In genomic region chr4:155290045-155290444, GRCm38 (mm10) we compare ENCODE assay signal across 12 mouse cellular contexts. TPM values are rescaled to one million over a fixed set of nuclear protein-coding genes. Genes with fewer than 3 reads are reported as not detected.
DNase-seq lines count a peak whose midpoint lies in the region; ATAC-seq and TF ChIP-seq lines count a peak whose summit lies in the region.
"Had no signal": no experiment of that assay in that cellular context is flagged by ENCODE, and none has a peak within 500 bp of the region (broad histone marks: within the 10 kb centered on the region; RNA-seq: fewer than 3 reads in every experiment).

No protein-coding gene starts in this region.

- no peak overlapping the region for H3K4me2 ChIP-seq in kidney, embryonic 16.5 days (replicated peaks; ENCODE audit: low read depth, low read length)
- H3K4me2 ChIP-seq: hindbrain, embryonic 14.5 days; limb, embryonic 13.5 days had no signal

- no peak overlapping the region for H3K27ac ChIP-seq in kidney, embryonic 16.5 days (ENCODE audit: low read length)
- no peak overlapping the region for H3K27ac ChIP-seq in gastrocnemius, adult 2 months
- H3K27ac ChIP-seq: hindbrain, embryonic 14.5 days; limb, embryonic 13.5 days had no signal

- WGBS in kidney, embryonic 16.5 days: 90% methylated on average over 7 of the region's 7 CpGs

- H3K9me3 ChIP-seq in E14TG2a.4 (ENCODE audit: low read length): no peaks in the 10 kb centered on the region
- H3K9me3 ChIP-seq in kidney, embryonic 16.5 days (ENCODE audit: low read length): no peaks in the 10 kb centered on the region
- H3K9me3 ChIP-seq: limb, embryonic 13.5 days had no signal

- 0 out of 2 replicates have a peak overlapping the region, but pooled peaks have one; percentile 22 for H3K9ac ChIP-seq in kidney, embryonic 16.5 days (replicated peaks; ENCODE audit: low read length)
- H3K9ac ChIP-seq: hindbrain, embryonic 14.5 days; limb, embryonic 13.5 days; liver, postnatal 0 days had no signal

- DNase-seq in ZHBTc4 (ENCODE audit: low read depth, low spot score): peak; percentile 50
- peak; percentile 68 to 70 for DNase-seq in cerebellum, postnatal 10 days
- DNase-seq in gastrocnemius, adult 2 months: no peak
- DNase-seq in layer of hippocampus, adult 8-10 months (ENCODE audit: low spot score in 2 of 2): no peak
- DNase-seq in gastrocnemius, postnatal 25 days: no peak
- DNase-seq: adrenal gland, postnatal 25 days; liver, postnatal 0 days had no signal

- peaks cover 69% of the 10 kb centered on the region for H3K4me1 ChIP-seq in E14TG2a.4 (replicated peaks; ENCODE audit: low read depth, low read length)
- H3K4me1 ChIP-seq in kidney, embryonic 16.5 days (ENCODE audit: insufficient read depth, low read length): no peaks in the 10 kb centered on the region; the same call in 1 of the 2 replicates

- no peaks in the 10 kb centered on the region for H3K27me3 ChIP-seq in E14TG2a.4 (ENCODE audit: insufficient read depth, low read length)
- no peaks in the 10 kb centered on the region for H3K27me3 ChIP-seq in kidney, embryonic 16.5 days (ENCODE audit: insufficient read depth, low read length)
- H3K27me3 ChIP-seq: limb, embryonic 13.5 days had no signal

- intact Hi-C loops in gastrocnemius, adult 2 months (cut with DNase I): no loop called here

- ATAC-seq in kidney, embryonic 16.5 days (ENCODE audit: low FRiP score, low TSS enrichment): no peak
- ATAC-seq: CD4-positive, CD25-positive, alpha-beta regulatory T cell, adult 4 months; liver, postnatal 0 days had no signal

- peaks cover 46% of the 10 kb centered on the region for H3K36me3 ChIP-seq in E14TG2a.4 (ENCODE audit: insufficient read depth, low read length)
- H3K36me3 ChIP-seq in kidney, embryonic 16.5 days (ENCODE audit: insufficient read depth, low read length): no peaks in the 10 kb centered on the region
- H3K36me3 ChIP-seq: limb, embryonic 13.5 days had no signal

- no peak for TF ChIP-seq CTCF in E14TG2a.4 (conservative IDR thresholded peaks at IDR 0.05; ENCODE audit: low read length)
- TF ChIP-seq CTCF in gastrocnemius, adult 2 months (IDR thresholded peaks at IDR 0.05): no peak

- peak overlapping the region; percentile 39 for H3K4me3 ChIP-seq in E14TG2a.4 (replicated peaks; ENCODE audit: low read length)
- no peak overlapping the region for H3K4me3 ChIP-seq in kidney, embryonic 16.5 days (ENCODE audit: low read length)
- H3K4me3 ChIP-seq in gastrocnemius, adult 2 months: no peak overlapping the region
- H3K4me3 ChIP-seq: limb, embryonic 13.5 days had no signal

RNA-seq across cellular contexts. Expression of gene Faap20, which starts 40.4 kb away (rescaled TPM):
- polyA plus RNA-seq in kidney, embryonic 16.5 days (2015; fragmentation: Nextera tagmentation; extraction: Ambion mirVana): 77.4 and 77.8 TPM in 2 replicates
- 1 to 10 TPM; 4.6 to 6.1 TPM for total RNA-seq in gastrocnemius, adult 2 months (2021)
- total RNA-seq in layer of hippocampus, adult 8-10 months (2022): 10 to 100 TPM; 24.1 to 35.0 (median 31.4) TPM
- total RNA-seq in gastrocnemius, postnatal 25 days (2021): 1 to 10 TPM; 5.3 to 8.2 TPM

Comparison
In these comparisons a context has a peak if more than half of its experiments do, and no peak if none do; other contexts are left out.
1. DNase-seq: peak in ZHBTc4 (single experiment) and cerebellum, postnatal 10 days (2 of 2); none in gastrocnemius, adult 2 months (single experiment), layer of hippocampus, adult 8-10 months (0 of 2) and gastrocnemius, postnatal 25 days (single experiment).